Mouse (Mus musculus): ENCODE measurements around the gene Apoh. TPM values are rescaled to one million over a fixed set of nuclear protein-coding genes. Genes with fewer than 3 reads are reported as not detected.

The Apoh gene
- total and polyA plus RNA-seq, 3 experiments = not detected

DNA sequence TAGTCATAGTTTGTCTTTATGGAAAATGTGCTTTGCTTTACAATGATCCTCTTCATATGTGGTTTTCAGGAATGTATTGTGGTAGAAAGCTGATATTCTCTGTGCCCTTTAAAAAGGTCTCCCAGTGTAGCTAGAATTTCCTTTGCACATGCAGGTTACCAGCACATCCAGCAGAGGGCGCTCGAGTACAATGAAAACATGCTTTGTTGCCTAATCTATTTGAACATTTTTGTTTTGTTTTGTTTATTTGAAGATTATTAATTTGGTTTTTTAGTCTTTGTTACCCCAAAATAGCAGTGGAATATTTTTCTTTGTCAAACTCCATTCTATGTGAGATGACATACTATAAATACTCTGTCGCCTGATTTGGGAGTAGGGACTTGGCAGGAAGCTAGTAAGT is 106.7 kb downstream of the Apoh start (continued):
- TF ChIP-seq ELF1 (IDR thresholded peaks at IDR 0.05; ENCODE audit: low read depth, low read length) = no peak

- Histone ChIP-seq H3K4me1 (ENCODE audit: control insufficient read depth in 1 of 2, insufficient read depth in 2 of 2, low read length in 2 of 2) (peaks cover 0 to 2% of the 10 kb centered on the region in 2 experiments; a peak in 2 of 4 replicates), H3K9ac (ENCODE audit: control insufficient read depth, low read depth, low read length, poor library complexity, severe bottlenecking) (no peak overlapping the region), H3K27me3 (ENCODE audit: control insufficient read depth in 1 of 2, insufficient read depth in 2 of 2, low read length in 2 of 2) (no peaks in the 10 kb centered on the region), H3K36me3 (ENCODE audit: control insufficient read depth in 1 of 2, insufficient read depth in 2 of 2, low read length in 2 of 2) (peaks cover 0 to 2% of the 10 kb centered on the region in 2 experiments; a peak in 2 of 4 replicates), H3K79me2 (ENCODE audit: control insufficient read depth, insufficient read depth, low read length, poor library complexity) (no peaks in the 10 kb centered on the region), H3K27ac (ENCODE audit: control insufficient read depth, low read depth, low read length) (no peak overlapping the region), H3K4me3 (ENCODE audit: control insufficient read depth in 1 of 2, insufficient read depth in 1 of 2, low read depth in 2 of 2, low read length in 2 of 2) (no peak overlapping the region), H3K9me3 (replicated peaks; ENCODE audit: insufficient read depth, low read length) (no peaks in the 10 kb centered on the region)
- DNase-seq (ENCODE audit: low read depth, low spot score) = peak; percentile 56
- TF ChIP-seq EP300 (IDR thresholded peaks at IDR 0.05; ENCODE audit: low read depth in 1 of 2, low read length in 2 of 2) (0 out of 4 replicates have a peak, but pooled peaks of 1 of the 2 experiments have one; percentile 27), USF1 (IDR thresholded peaks at IDR 0.05; ENCODE audit: low read depth, low read length) (no peak), POLR2AphosphoS2 (IDR thresholded peaks at IDR 0.05; ENCODE audit: low read length) (no peak), JUND (IDR thresholded peaks at IDR 0.05; ENCODE audit: low read depth, low read length) (0 out of 2 replicates have a peak, but pooled peaks have one; percentile 64), GATA1 (IDR thresholded peaks at IDR 0.05; ENCODE audit: low read depth, low read length) (peak; percentile 68), CHD2 (IDR thresholded peaks at IDR 0.05; ENCODE audit: low read length) (no peak), MYB (IDR thresholded peaks at IDR 0.05; ENCODE audit: low read depth, low read length) (no peak), TAL1 (IDR thresholded peaks at IDR 0.05; ENCODE audit: low read length) (0 out of 2 replicates have a peak, but pooled peaks have one; percentile 17)
Measured at GRCm38 (mm10) chr11:108459599-108459998, 116.4 kb downstream of the Apoh start.

Other genes with a start within 250 kb of the Apoh start
- gene Prkca, start 574 bp downstream of the Apoh start, total RNA-seq (2012; rRNA removed) = 15.3 and 22.9 TPM in 2 replicates
- gene Prkca, start 574 bp downstream of the Apoh start, polyA plus RNA-seq (2012; ENCODE audit: insufficient read depth in 1 of 2, insufficient read length in 2 of 2, low read depth in 1 of 2, low replicate concordance in 2 of 2, missing spikeins in 1 of 2) = 10 to 100 TPM; 19.9 to 30.9 TPM
- gene Cep112, start 81.8 kb downstream of the Apoh start, total RNA-seq (2012; rRNA removed) = not detected in 2 replicates
- gene Cep112, start 81.8 kb downstream of the Apoh start, polyA plus RNA-seq (2012; ENCODE audit: insufficient read depth in 1 of 2, insufficient read length in 2 of 2, low read depth in 1 of 2, low replicate concordance in 2 of 2, missing spikeins in 1 of 2) = 1 to 10 TPM in 1 of 2 experiments, not detected in 1; 1.3 TPM

Measured in MEL (cell line).